Mouse (Mus musculus): ENCODE results near the gene Ctnna2. TPM values are rescaled to one million over a fixed set of nuclear protein-coding genes. Genes with fewer than 3 reads are reported as not detected.
A peak's percentile ranks its signal among the peaks of the same experiment; 100 is the strongest.

Gene Ctnna2
- polyA plus RNA-seq, 1 experiment from 2014 or later: 1.7 TPM

- H3K4me1 ChIP-seq: no peaks in the 10 kb centered on the region
- no peaks in the 10 kb centered on the region for H3K9me3 ChIP-seq (replicated peaks)
- H3K36me3 ChIP-seq: no peaks in the 10 kb centered on the region
- WGBS: 68% methylated on average over 7 of the region's 7 CpGs
- no peak overlapping the region for H3K4me3 ChIP-seq
- DNase-seq (ENCODE audit: low spot score): no peak
- H3K27ac ChIP-seq: no peak overlapping the region
- H3K27me3 ChIP-seq (ENCODE audit: low read depth, poor library complexity, severe bottlenecking): 0 out of 2 replicates have a peak, but pooled peaks cover 14% of the 10 kb centered on the region
Measured at GRCm38 (mm10) chr6:77257358-77258105, 722.0 kb downstream of the Ctnna2 start.

- no peak overlapping the region for H3K27ac ChIP-seq
- WGBS: 98% methylated on average over 4 of the region's 4 CpGs
- H3K36me3 ChIP-seq: no peaks in the 10 kb centered on the region
- no peak overlapping the region for H3K4me3 ChIP-seq
- DNase-seq (ENCODE audit: low spot score): no peak
- H3K9me3 ChIP-seq (replicated peaks): no peaks in the 10 kb centered on the region
- H3K4me1 ChIP-seq: no peaks in the 10 kb centered on the region
- 0 out of 2 replicates have a peak, but pooled peaks cover 20% of the 10 kb centered on the region for H3K27me3 ChIP-seq (ENCODE audit: low read depth, poor library complexity, severe bottlenecking)
Measured at GRCm38 (mm10) chr6:77256348-77256747, 723.2 kb downstream of the Ctnna2 start.

- whole genome bisulfite sequencing: 86% methylated on average over 5 of the region's 5 CpGs
- no peak overlapping the region for H3K4me3 ChIP-seq
- H3K4me1 ChIP-seq: peaks cover 7% of the 10 kb centered on the region; the same call in 1 of the 2 replicates
- H3K9me3 ChIP-seq (replicated peaks): no peaks in the 10 kb centered on the region
- 0 out of 2 replicates have a peak, but pooled peaks cover 30% of the 10 kb centered on the region for H3K27me3 ChIP-seq (ENCODE audit: low read depth, poor library complexity, severe bottlenecking)
- no peak overlapping the region for H3K27ac ChIP-seq
- no peak for DNase-seq (ENCODE audit: low spot score)
- no peaks in the 10 kb centered on the region for H3K36me3 ChIP-seq
Measured at GRCm38 (mm10) chr6:77253480-77253879, 726.0 kb downstream of the Ctnna2 start.

- no peaks in the 10 kb centered on the region for H3K9me3 ChIP-seq (replicated peaks)
- peak; percentile 73 for DNase-seq (ENCODE audit: low spot score)
- H3K27ac ChIP-seq: 0 out of 2 replicates have a peak overlapping the region, but pooled peaks have one; percentile 53
- peaks cover 94% of the 10 kb centered on the region for H3K27me3 ChIP-seq (ENCODE audit: low read depth, poor library complexity, severe bottlenecking)
- under 1% methylated on average over 43 of the region's 43 CpGs for WGBS
- peak overlapping the region; percentile 54 for H3K4me3 ChIP-seq
- no peaks in the 10 kb centered on the region for H3K36me3 ChIP-seq
- H3K4me1 ChIP-seq: peaks cover 32% of the 10 kb centered on the region
Measured at GRCm38 (mm10) chr6:77243541-77244231, 735.8 kb downstream of the Ctnna2 start.

- H3K27ac ChIP-seq: peak within 1 kb of the TSS; percentile 53; the same call in 1 of the 2 replicates
- DNase-seq (ENCODE audit: low spot score): peak; percentile 75
- H3K4me1 ChIP-seq: peaks cover 26% of the 10 kb centered on the region
- H3K9me3 ChIP-seq (replicated peaks): no peaks in the 10 kb centered on the region
- peak within 1 kb of the TSS; percentile 54 for H3K4me3 ChIP-seq
- H3K27me3 ChIP-seq (ENCODE audit: low read depth, poor library complexity, severe bottlenecking): peaks cover 98% of the 10 kb centered on the region
- WGBS: under 1% methylated on average over 53 of the region's 53 CpGs
- H3K36me3 ChIP-seq: no peaks in the 10 kb centered on the region
Measured at GRCm38 (mm10) chr6:77242601-77243406, 736.7 kb downstream of the Ctnna2 start, which contains the start of gene Lrrtm1. TSS of gene Lrrtm1 (plus strand) at chr6:77242689.

- Histone ChIP-seq H3K27ac (no peak overlapping the region), H3K4me3 (no peak overlapping the region), H3K36me3 (no peaks in the 10 kb centered on the region), H3K9me3 (replicated peaks) (no peaks in the 10 kb centered on the region), H3K27me3 (ENCODE audit: low read depth, poor library complexity, severe bottlenecking) (peaks cover 75% of the 10 kb centered on the region), H3K4me1 (peaks cover 23% of the 10 kb centered on the region)
- WGBS: 0% methylated on average over 1 of the region's 1 CpGs
- DNase-seq (ENCODE audit: low spot score): no peak
Measured at GRCm38 (mm10) chr6:77240426-77240825, 739.1 kb downstream of the Ctnna2 start.

- Histone ChIP-seq H3K27ac (no peak overlapping the region), H3K27me3 (ENCODE audit: low read depth, poor library complexity, severe bottlenecking) (peaks cover 70% of the 10 kb centered on the region), H3K4me3 (no peak overlapping the region), H3K4me1 (no peaks in the 10 kb centered on the region), H3K36me3 (no peaks in the 10 kb centered on the region), H3K9me3 (replicated peaks) (no peaks in the 10 kb centered on the region)
- 81% methylated on average over 16 of the region's 16 CpGs for WGBS
- no peak for DNase-seq (ENCODE audit: low spot score)
Measured at GRCm38 (mm10) chr6:77222849-77223638, 756.5 kb downstream of the Ctnna2 start.

- 89% methylated on average over 4 of the region's 4 CpGs for WGBS
- Histone ChIP-seq H3K36me3 (no peaks in the 10 kb centered on the region), H3K27ac (no peak overlapping the region), H3K9me3 (replicated peaks) (no peaks in the 10 kb centered on the region), H3K4me3 (no peak overlapping the region), H3K27me3 (ENCODE audit: low read depth, poor library complexity, severe bottlenecking) (peaks cover 87% of the 10 kb centered on the region), H3K4me1 (no peaks in the 10 kb centered on the region)
- no peak for DNase-seq (ENCODE audit: low spot score)
Measured at GRCm38 (mm10) chr6:77220776-77221175, 758.7 kb downstream of the Ctnna2 start.

GRCm38 (mm10) chr6:77218875-77219274, 760.6 kb downstream of the Ctnna2 start:
- H3K4me3 ChIP-seq: no peak overlapping the region
- no peak overlapping the region for H3K27ac ChIP-seq
- H3K4me1 ChIP-seq: peaks cover 4% of the 10 kb centered on the region
- no peaks in the 10 kb centered on the region for H3K9me3 ChIP-seq (replicated peaks)
- no peak for DNase-seq (ENCODE audit: low spot score)
- peaks cover 92% of the 10 kb centered on the region for H3K27me3 ChIP-seq (ENCODE audit: low read depth, poor library complexity, severe bottlenecking)
- no peaks in the 10 kb centered on the region for H3K36me3 ChIP-seq

GRCm38 (mm10) chr6:77215322-77215721, 764.2 kb downstream of the Ctnna2 start:
- no peak overlapping the region for H3K27ac ChIP-seq
- H3K4me3 ChIP-seq: no peak overlapping the region
- peaks cover 86% of the 10 kb centered on the region for H3K27me3 ChIP-seq (ENCODE audit: low read depth, poor library complexity, severe bottlenecking)
- DNase-seq (ENCODE audit: low spot score): no peak
- 83% methylated on average over 4 of the region's 4 CpGs for WGBS
- H3K36me3 ChIP-seq: no peaks in the 10 kb centered on the region
- H3K9me3 ChIP-seq (replicated peaks): no peaks in the 10 kb centered on the region
- peaks cover 14% of the 10 kb centered on the region for H3K4me1 ChIP-seq

GRCm38 (mm10) chr6:77213757-77214409, 765.6 kb downstream of the Ctnna2 start:
- H3K9me3 ChIP-seq (replicated peaks): no peaks in the 10 kb centered on the region
- no peak overlapping the region for H3K4me3 ChIP-seq
- DNase-seq (ENCODE audit: low spot score): peak; percentile 35
- H3K36me3 ChIP-seq: no peaks in the 10 kb centered on the region
- H3K27ac ChIP-seq: no peak overlapping the region
- 13% methylated on average over 3 of the region's 3 CpGs for WGBS
- H3K27me3 ChIP-seq (ENCODE audit: low read depth, poor library complexity, severe bottlenecking): peaks cover 85% of the 10 kb centered on the region
- H3K4me1 ChIP-seq: peaks cover 14% of the 10 kb centered on the region

GRCm38 (mm10) chr6:77209929-77210328, 769.6 kb downstream of the Ctnna2 start:
- 71% methylated on average over 3 of the region's 3 CpGs for WGBS
- no peak for DNase-seq (ENCODE audit: low spot score)

More at GRCm38 (mm10) chr6:77209929-77210328, 769.6 kb downstream of the Ctnna2 start:
- Histone ChIP-seq H3K36me3 (no peaks in the 10 kb centered on the region), H3K4me3 (no peak overlapping the region), H3K9me3 (replicated peaks) (no peaks in the 10 kb centered on the region), H3K27me3 (ENCODE audit: low read depth, poor library complexity, severe bottlenecking) (peaks cover 82% of the 10 kb centered on the region), H3K27ac (no peak overlapping the region), H3K4me1 (peaks cover 14% of the 10 kb centered on the region)

Measured in limb, embryonic 10.5 days (tissue).